Mouse (Mus musculus) Muller cell, postnatal 12 days (primary cell): ENCODE results near the gene Hspbap1.

Experiments
- DNase-seq: peaks from one replicate; pipeline ENCODE4 v3.0.0-alpha.2; 2015; ENCODE audit errors: inconsistent ontology term

Gene Hspbap1

GRCm38 (mm10) chr16:35763590-35764296 is 6.4 kb upstream of the Hspbap1 start:
- DNase-seq, result no peak

GRCm38 (mm10) chr16:35764941-35765340 is 5.2 kb upstream of the Hspbap1 start:
- DNase-seq, result no peak

- DNase-seq, result no peak
Measured at GRCm38 (mm10) chr16:35765449-35765848, 4.7 kb upstream of the Hspbap1 start.

- no peak for DNase-seq
Measured at GRCm38 (mm10) chr16:35766366-35766765, 3.8 kb upstream of the Hspbap1 start.

GRCm38 (mm10) chr16:35768469-35768784 is 1.7 kb upstream of the Hspbap1 start:
- no peak for DNase-seq

GRCm38 (mm10) chr16:35768785-35769642 is 1.2 kb upstream of the Hspbap1 start, which contains the start of gene Dirc2:
Gene Dirc2, minus strand, starts transcription at chr16:35769356.
- peak; percentile 88 for DNase-seq

- DNase-seq, result no peak
Measured at GRCm38 (mm10) chr16:35771141-35771540, 966 bp downstream of the Hspbap1 start.

- DNase-seq, result no peak
Measured at GRCm38 (mm10) chr16:35771606-35772005, 1.4 kb downstream of the Hspbap1 start.

GRCm38 (mm10) chr16:35772598-35772997 is 2.4 kb downstream of the Hspbap1 start:
- DNase-seq, result no peak

- no peak for DNase-seq
Measured at GRCm38 (mm10) chr16:35775835-35776234, 5.7 kb downstream of the Hspbap1 start.

- DNase-seq, result no peak
Measured at GRCm38 (mm10) chr16:35776737-35777136, 6.6 kb downstream of the Hspbap1 start.

- no peak for DNase-seq
Measured at GRCm38 (mm10) chr16:35777768-35778167, 7.6 kb downstream of the Hspbap1 start.

GRCm38 (mm10) chr16:35779681-35780080 is 9.5 kb downstream of the Hspbap1 start:
- no peak for DNase-seq

GRCm38 (mm10) chr16:35781096-35781495 is 10.9 kb downstream of the Hspbap1 start:
- DNase-seq, result no peak

GRCm38 (mm10) chr16:35781651-35782050 is 11.5 kb downstream of the Hspbap1 start:
- no peak for DNase-seq

- no peak for DNase-seq
Measured at GRCm38 (mm10) chr16:35782451-35783206, 12.5 kb downstream of the Hspbap1 start.

GRCm38 (mm10) chr16:35783207-35783573 is 13.0 kb downstream of the Hspbap1 start:
- DNase-seq, result no peak

GRCm38 (mm10) chr16:35784134-35784725 is 14.1 kb downstream of the Hspbap1 start:
- no peak for DNase-seq

GRCm38 (mm10) chr16:35787163-35787562 is 17.0 kb downstream of the Hspbap1 start:
- no peak for DNase-seq

GRCm38 (mm10) chr16:35787568-35788189 is 17.5 kb downstream of the Hspbap1 start:
- no peak for DNase-seq

GRCm38 (mm10) chr16:35788330-35788729 is 18.2 kb downstream of the Hspbap1 start:
- DNase-seq, result no peak
